Mouse (Mus musculus) kidney, adult 11 months (tissue): ENCODE measurements around the gene Ushbp1.

Experiments used
- DNase-seq: peaks from one replicate; pipeline ENCODE4 v3.0.0; 2022

Gene Ushbp1

GRCm38 (mm10) chr8:71392391-71392790 is 3.2 kb downstream of the Ushbp1 start:
- DNase-seq, result no peak

DNA sequence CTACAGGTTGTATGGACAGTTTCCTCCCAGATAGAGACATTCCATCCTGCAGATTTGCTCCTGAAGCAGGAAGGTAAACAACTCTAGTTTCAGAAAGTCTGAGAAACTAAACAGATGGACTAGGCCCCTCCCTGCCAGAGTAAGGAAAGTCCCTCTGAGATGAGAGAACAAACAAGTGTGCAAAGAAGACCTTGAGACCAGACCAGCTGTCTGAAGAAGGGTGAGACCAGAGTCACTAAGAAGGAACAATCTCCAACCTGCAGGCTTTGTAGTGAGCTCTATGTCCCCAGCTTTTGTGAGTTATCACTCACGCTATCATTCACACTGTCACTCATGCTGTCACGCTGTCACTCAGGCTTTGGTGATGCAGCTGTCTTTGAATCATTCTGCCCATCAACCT is 3.9 kb downstream of the Ushbp1 start:
- no peak for DNase-seq

GRCm38 (mm10) chr8:71388267-71388666 is 7.3 kb downstream of the Ushbp1 start:
- DNase-seq, result no peak

DNA sequence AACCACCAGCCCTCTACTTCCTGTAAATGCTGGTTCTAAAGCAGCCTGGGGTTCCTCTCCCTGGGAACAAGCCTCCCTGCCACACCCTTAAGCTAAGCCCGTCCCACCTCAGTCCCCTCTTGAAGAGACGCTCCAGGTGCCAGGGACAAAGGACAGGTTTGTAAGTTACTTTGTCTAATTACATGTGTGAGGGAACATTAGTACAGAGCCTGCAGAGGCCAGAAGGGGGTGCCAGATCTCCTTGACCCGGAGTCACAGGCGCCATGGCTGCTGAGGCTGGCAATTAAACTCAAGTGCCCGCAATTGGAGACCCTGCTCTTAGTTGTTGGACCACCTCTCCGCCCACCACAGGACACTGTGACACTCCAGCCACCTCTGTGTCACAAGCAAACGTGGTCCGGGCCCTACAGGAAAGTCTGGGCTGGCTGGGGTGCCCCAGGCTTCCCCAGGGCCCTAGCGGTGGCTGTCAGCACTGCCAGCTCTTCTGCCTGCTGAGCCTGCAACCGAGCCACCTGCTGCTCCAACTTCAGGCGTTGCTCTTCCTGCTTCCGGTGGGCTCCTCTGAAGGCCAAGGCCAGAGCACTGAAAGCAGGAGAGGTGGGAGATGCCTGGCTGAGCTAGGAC is 10.3 kb downstream of the Ushbp1 start:
- DNase-seq, result peak; percentile 36

GRCm38 (mm10) chr8:71383860-71384259 is 11.7 kb downstream of the Ushbp1 start:
- peak; percentile 39 for DNase-seq

DNA sequence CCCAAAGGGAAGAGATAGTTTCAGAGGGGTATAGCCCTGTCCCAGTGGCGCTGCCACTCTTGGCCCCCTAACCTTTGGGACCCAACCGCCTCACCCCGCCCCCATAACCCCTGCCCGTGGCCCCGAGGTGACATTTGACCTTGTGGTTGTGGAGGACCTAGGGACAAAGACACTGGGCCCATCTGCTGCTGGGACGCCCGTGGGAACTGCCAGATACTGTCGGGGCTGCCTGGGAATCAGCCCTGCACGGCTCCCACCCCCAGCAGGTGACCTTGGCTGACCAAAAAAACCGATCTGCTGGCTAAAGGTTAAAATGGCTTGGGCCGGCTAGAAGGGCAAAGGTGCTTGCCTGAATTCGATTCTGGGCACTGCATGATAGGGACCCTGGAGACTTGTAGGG is 12.2 kb downstream of the Ushbp1 start:
- peak; percentile 63 for DNase-seq

DNA sequence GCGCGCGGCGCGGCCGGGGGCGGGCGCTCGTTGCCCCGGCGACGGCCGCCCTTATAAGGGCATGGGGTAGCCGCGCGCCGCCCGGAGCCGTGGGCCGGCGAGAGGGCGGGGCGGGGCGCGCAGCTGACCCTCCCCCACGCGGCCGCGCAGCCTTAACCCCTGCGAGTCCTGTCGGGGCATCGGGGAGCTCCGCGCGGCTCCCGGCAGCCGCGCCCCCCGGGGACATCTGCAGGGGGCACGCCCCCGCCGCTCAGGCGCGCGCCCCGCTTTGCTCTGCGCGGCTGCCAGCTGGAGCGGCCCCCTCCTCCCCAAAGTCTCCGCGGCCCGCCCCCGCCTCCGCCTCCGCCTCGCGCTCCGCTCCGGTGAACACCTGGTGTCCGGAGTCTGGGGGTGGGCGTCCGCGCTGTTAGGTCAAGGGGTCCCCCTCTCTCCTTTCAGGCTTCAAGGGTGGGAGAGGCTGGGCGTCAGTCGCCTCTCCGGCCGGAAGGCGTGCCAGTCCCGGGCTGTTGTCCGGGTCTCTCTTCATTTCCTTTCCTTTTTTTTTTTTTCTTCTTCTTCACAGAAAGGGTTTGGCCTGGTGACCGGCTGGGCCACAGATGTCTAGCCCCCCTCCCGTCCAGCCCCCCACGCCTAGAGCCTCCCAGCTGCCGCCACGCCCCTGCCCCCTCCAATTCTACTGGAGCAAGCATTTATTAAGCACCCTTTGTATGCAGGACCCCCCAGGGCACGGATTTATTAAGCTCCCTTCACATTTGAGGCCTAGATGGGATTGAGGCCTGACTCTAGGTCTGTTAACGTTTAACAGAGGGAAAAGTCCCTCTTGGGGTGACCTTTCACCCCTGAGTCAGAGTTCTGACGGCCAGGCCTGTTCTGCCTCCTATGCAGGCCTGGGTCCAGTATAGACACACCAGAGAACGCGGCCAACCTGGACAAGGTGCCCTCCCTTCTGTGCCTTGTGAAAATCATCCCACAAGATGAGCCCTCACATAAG is 13.3 kb downstream of the Ushbp1 start:
- peak; percentile 93 for DNase-seq

- DNase-seq, result peak; percentile 78
These were observed 14.1 kb downstream of the Ushbp1 start, which contains the start of gene Nr2f6 for GRCm38 (mm10) chr8:71381421-71381970. Gene Nr2f6, minus strand, starts transcription at chr8:71381960.

DNA sequence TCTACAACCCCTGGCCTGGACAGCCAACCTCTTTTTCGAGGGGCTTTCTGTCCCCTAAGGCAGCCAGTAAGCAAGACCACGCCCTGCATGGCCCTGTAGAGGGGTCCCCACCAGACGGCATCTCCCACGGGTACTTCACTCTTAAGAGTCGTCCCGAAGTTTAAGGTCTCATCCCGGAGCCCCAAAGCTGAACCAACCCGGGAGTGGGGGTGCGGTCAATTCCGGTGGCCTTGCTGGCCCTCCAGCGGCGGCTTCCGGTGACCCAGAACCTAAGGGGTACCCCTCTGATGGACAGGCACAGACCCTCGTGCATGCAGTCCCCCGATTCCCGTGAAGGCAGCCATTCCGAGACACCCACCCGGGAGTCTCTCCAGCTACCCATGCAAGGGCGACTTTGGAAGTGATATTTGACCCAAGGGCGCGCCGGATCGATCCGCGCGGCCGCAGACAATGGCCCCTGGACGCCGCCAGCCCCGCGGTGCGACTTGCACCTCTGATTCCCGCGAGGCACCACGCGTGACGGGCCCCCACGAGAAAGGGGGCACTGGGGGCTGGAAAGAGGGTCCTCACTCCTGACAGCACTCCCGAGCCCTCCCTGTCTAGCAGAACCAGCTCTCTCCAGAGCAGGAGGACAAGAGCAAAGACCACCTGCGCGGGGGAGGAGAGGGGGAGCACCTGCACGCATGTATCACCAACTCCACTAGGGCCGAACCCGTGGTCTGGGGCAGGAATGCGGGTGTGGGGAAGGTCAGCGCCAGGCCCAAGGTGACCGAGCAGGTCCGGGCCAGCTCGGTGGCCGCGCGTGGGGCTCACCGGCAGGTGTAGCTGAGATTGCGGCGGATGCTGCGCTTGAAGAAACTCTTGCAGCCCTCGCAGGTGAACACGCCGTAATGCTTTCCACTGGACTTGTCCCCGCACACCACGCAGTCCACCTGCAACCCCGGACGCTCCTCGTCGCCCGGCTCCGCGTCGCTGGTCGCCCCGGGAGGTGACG is 15.1 kb downstream of the Ushbp1 start:
- DNase-seq, result peak; percentile 62

DNA sequence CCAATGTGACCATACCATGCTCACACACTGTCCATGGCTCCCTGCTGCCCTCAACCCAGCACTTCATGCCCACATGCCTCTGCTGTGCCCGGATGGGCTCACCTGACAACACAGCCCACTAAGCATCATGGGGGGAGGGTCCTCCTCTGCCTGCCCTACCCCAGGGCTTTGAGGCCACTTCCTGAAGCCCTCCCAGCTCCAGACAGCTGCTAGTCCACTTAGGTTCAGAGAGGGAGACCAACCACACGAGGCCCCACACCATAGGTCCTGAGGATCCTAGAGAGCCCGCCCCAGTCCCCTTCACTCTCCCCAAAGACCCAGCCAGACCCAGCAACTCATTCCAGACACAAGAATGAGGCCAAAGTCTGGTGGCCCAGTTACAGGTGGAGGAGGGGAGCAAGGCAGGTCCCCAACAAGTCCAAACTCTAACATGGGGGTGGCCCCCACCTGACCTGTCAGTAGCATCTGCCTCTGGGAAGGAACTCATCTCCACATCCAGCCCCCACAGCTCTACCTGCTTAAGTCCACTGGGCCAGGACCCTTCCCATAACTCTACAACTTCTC is 16.0 kb downstream of the Ushbp1 start:
- peak; percentile 67 for DNase-seq

DNA sequence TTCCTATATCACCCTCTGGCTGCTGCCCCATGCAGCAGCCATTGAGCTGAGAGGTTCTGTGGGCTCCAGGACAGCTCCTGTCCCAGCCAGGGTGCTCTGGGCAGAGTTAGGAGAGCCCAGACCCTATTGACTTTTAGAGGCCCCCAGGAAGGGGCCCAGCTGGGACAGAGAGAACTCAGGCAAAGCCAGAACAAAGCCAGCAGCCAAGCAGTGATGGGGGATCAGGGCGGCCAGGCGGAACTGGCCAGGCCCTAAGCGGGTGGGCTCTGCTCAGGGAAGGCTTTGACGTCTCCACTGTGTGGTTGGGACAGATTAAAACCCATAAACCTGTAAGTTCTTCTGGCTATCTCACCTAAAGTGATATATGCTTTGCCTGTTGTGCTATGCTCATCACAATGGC is 16.6 kb downstream of the Ushbp1 start:
- no peak for DNase-seq

GRCm38 (mm10) chr8:71376423-71377030 is 19.1 kb downstream of the Ushbp1 start:
- DNase-seq, result peak; percentile 50

GRCm38 (mm10) chr8:71375581-71376422 is 19.8 kb downstream of the Ushbp1 start:
- DNase-seq, result peak; percentile 95

DNA sequence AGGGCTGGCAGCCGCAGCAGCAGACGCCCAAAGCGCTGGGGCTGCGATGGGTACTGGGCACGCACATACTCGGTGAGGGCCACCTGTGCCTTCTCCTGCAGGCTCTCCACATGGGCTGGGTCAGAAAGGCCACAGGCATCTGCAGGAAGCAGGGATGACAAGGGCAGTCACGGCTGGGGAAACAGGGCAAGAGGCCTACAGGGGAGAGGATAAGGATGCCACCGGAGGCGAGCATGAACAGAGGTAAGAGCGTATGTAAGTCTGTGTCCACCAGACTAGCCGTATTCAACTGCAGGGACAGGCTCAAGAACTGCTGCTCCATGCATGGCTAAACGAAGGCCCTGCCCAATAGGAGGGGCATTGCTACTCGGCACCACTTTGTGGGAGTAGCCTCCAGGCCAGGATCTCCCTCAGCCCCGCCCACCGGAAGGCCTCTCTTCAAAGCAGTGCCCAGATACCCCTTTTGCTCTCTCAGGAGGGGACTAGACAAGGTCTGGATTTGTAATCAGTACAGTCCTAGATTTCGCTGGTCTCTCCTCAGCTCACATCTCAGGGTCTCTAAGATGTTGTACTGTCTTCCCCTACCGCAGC is 20.9 kb downstream of the Ushbp1 start:
- peak; percentile 65 for DNase-seq

DNA sequence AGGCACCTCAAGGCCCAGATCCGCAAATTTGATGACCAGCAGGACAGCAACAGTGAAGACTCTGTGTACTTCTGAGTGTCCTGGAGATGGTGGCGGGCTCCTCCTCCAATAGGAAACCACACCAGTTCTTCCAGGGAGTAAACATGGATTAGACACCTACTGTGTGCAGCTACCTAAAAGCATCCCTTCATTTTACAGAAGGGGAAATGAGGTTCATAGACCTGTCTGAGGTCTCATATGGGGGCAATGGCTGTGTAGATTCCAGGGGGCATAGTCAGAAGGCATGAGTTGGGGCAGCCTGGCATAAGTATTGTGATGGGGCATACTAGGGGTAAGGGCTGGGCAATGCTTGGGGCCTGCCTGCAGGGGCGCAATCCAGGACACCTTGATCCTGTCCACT is 22.6 kb downstream of the Ushbp1 start:
- DNase-seq, result no peak

DNA sequence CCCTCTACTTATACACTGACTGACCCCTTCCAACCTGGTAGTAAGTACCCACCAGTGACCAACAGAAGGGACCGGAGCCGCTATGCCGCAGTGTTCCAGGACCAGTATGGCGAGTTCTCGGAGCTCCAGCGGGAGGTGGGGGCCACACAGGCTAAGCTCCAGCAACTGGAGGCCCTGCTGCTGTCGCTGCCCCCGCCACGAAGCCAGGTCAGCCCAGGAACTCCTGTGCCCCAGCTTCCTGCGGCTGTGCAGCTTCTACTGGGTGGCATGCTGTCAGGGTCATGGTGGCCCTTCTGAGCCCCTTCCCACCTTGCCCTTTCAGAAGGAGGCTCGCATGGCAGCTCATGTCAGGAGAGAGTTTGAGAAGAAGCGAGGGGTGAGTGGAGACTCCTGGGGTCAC is 23.2 kb downstream of the Ushbp1 start:
- DNase-seq, result peak; percentile 24

GRCm38 (mm10) chr8:71371236-71371848 is 24.3 kb downstream of the Ushbp1 start, which contains the start of gene Ocel1:
Gene Ocel1, plus strand, starts transcription at chr8:71371298.
- peak; percentile 99 for DNase-seq

DNA sequence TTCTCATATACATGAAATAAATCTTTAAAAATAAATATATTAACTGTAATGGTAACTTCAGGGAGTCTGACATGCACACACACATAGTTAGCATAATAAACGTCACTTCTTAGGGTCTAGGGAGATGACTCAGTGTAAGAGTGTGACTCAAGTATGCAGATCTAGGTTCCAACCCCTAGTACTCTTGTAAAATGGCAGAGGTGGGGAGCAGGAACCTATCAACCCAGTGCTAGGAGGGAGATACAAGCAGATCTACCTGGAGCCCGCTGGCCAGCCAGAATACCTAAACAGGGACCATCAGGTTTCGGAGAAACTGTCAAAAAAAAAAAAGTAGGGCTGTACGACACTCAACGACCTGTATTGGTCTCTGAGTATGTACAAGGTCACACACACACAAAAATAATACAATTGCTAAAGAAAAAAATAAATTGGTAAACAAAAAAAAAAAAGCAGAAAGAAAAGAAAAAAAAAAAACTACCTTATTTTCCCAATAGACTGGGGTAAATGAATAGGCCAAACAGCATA is 24.8 kb downstream of the Ushbp1 start:
- peak; percentile 21 for DNase-seq

DNA sequence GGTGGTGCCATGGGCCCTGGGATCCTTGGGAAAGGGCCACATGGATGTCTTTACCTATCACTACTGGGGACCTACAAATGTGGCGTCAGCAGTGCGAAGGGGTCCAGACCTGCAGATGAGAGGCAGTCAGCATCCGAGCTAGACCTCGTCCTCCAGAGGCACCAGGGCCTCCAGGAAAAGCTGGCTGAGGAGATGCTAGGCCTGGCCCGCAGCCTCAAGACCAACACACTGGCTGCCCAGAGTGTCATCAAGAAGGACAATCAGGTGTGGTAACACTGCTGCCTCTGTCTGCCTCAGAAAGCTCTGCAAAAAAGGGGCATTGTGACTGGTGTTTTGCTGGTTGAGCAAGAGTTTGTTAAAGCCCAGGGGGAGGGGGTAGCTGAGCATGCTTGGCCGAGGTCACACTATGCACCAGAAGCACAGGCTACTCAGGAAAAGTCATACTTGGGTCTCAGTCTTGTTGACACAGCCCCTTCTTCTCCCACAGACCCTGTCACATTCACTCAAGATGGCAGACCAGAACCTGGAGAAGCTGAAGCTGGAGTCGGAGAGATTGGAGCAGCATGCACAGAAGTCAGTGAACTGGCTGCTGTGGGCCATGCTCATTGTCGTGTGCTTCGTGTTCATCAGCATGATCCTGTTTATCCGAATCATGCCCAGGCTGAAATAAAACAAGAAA is 26.4 kb downstream of the Ushbp1 start:
- DNase-seq, result peak; percentile 12
